Mouse (Mus musculus) spleen, adult 2 months (tissue): ENCODE measurements around the gene Ctsc.

Experiments used
- CTCF ChIP-seq: fragments of 200-500 bp; IDR thresholded peaks from 2 replicates; pipeline ENCODE4 v1.5.1; 2011; ENCODE audit warnings: mild to moderate bottlenecking, inconsistent platforms; ENCODE audit not compliant: insufficient read depth, insufficient read length, insufficient replicate concordance; ENCODE audit errors: extremely low read depth
- POLR2A ChIP-seq: fragments of 200-500 bp; IDR thresholded peaks from 2 replicates; pipeline ENCODE4 v1.6.1; 2011; ENCODE audit warnings: low read depth, low read length, inconsistent platforms

- TF ChIP-seq CTCF, result no peak
- no peak for TF ChIP-seq POLR2A
Observed at GRCm38 (mm10) chr7:88259155-88259925, 18.5 kb upstream of the Ctsc start.
